Mouse (Mus musculus) colon, adult 2 months (tissue): ENCODE measurements around the gene D3Ertd254e. TPM values are rescaled to one million over a fixed set of nuclear protein-coding genes. Genes with fewer than 3 reads are reported as not detected.

Experiments
- polyA plus RNA-seq: library from polyadenylated mRNA; depleted of rRNA; stranded (reverse); fragments of >200 nt; gene quantifications from 2 replicates; pipeline ENCODE4 v1.2.3, GENCODE M21; 2012; rRNA removed

The D3Ertd254e gene
- 0.51 and 0.57 TPM in 2 replicates for polyA plus RNA-seq

GRCm38 (mm10) chr3:36150934-36151686 is at the start of gene D3Ertd254e:
TSS of gene D3Ertd254e (plus strand) at chr3:36151017.

Other genes starting within 250 kb of the D3Ertd254e start
- 3.3 and 3.4 TPM in 2 replicates for gene Dcun1d1, start 213.6 kb upstream of the D3Ertd254e start, polyA plus RNA-seq
- gene Mccc1, start 150.3 kb upstream of the D3Ertd254e start, polyA plus RNA-seq = 8.8 and 10.6 TPM in 2 replicates
- not detected in 2 replicates for gene Ccdc144b, start 97.5 kb upstream of the D3Ertd254e start, polyA plus RNA-seq
- gene Acad9, start 85.0 kb upstream of the D3Ertd254e start, polyA plus RNA-seq = 11.9 and 12.1 TPM in 2 replicates
- 0.09 TPM in 1 of 2 replicates, not detected in the other for gene Qrfpr, start 71.3 kb downstream of the D3Ertd254e start, polyA plus RNA-seq